In genomic region chr1:36071611-36072010, GRCm38 (mm10) we compare ENCODE assay signal across 9 mouse cellular contexts. TPM values are rescaled to one million over a fixed set of nuclear protein-coding genes. Genes with fewer than 3 reads are reported as not detected.
DNase-seq lines count a peak whose midpoint lies in the region; ATAC-seq and TF ChIP-seq lines count a peak whose summit lies in the region.
"Had no signal": no experiment of that assay in that cellular context is flagged by ENCODE, and none has a peak within 500 bp of the region (broad histone marks: within the 10 kb centered on the region; RNA-seq: fewer than 3 reads in every experiment).

No protein-coding gene starts in this region.

- no peak for TF ChIP-seq CTCF in G1E (IDR thresholded peaks at IDR 0.05; ENCODE audit: low read depth, low read length)
- no peak for TF ChIP-seq CTCF in liver, postnatal 0 days (IDR thresholded peaks at IDR 0.05; ENCODE audit: low read depth)

- H3K27me3 ChIP-seq in heart, embryonic 15.5 days, result no peaks in the 10 kb centered on the region
- no peaks in the 10 kb centered on the region for H3K27me3 ChIP-seq in G1E (ENCODE audit: insufficient read depth, low read length)
- no peaks in the 10 kb centered on the region for H3K27me3 ChIP-seq in forebrain, embryonic 15.5 days
- no peaks in the 10 kb centered on the region for H3K27me3 ChIP-seq in liver, postnatal 0 days (ENCODE audit: insufficient read depth, low read length)

- no peak for ATAC-seq in heart, embryonic 15.5 days (replicated peaks; ENCODE audit: insufficient number of reproducible peaks, insufficient read depth, low FRiP score, low read depth)
- ATAC-seq in G1E (ENCODE audit: extremely low read depth, insufficient number of reproducible peaks, low FRiP score, poor library complexity, severe bottlenecking), result no peak
- no peak for ATAC-seq in forebrain, embryonic 15.5 days (replicated peaks)
- no peak for ATAC-seq in liver, postnatal 0 days

- TF ChIP-seq EP300 in liver, postnatal 0 days (IDR thresholded peaks at IDR 0.05; ENCODE audit: low read depth), result no peak

- no peak overlapping the region for H3K27ac ChIP-seq in heart, embryonic 15.5 days
- no peak overlapping the region for H3K27ac ChIP-seq in forebrain, embryonic 15.5 days (replicated peaks)
- peak overlapping the region; percentile 90 for H3K27ac ChIP-seq in liver, postnatal 0 days (ENCODE audit: low read depth)

- DNase-seq in heart, postnatal 36 days, result no peak
- DNase-seq in G1E (ENCODE audit: low spot score), result no peak
- DNase-seq in liver, postnatal 0 days, result no peak
- no peak for DNase-seq in right cerebral cortex, postnatal 36 days (ENCODE audit: low spot score in 2 of 2)
- no peak for DNase-seq in left cerebral cortex, adult 8-10 months (ENCODE audit: low spot score in 2 of 2)
- DNase-seq in cerebellum, postnatal 10 days, result no peak
- DNase-seq: cerebellum, adult 18-20 months had no signal

- no peaks in the 10 kb centered on the region for H3K9me3 ChIP-seq in heart, embryonic 15.5 days (replicated peaks)
- H3K9me3 ChIP-seq in G1E (replicated peaks), result no peaks in the 10 kb centered on the region
- H3K9me3 ChIP-seq in forebrain, embryonic 15.5 days, result no peaks in the 10 kb centered on the region
- no peaks in the 10 kb centered on the region for H3K9me3 ChIP-seq in liver, postnatal 0 days (ENCODE audit: low read length)

- WGBS in heart, embryonic 15.5 days, result 95% methylated on average over 3 of the region's 3 CpGs
- WGBS in forebrain, embryonic 15.5 days, result 94% methylated on average over 3 of the region's 3 CpGs
- WGBS in liver, postnatal 0 days (ENCODE audit: insufficient replicate concordance), result 80% methylated on average over 3 of the region's 3 CpGs

- peak overlapping the region; percentile 94 for H3K4me3 ChIP-seq in heart, embryonic 15.5 days
- H3K4me3 ChIP-seq in G1E (ENCODE audit: low read depth, low read length), result peak overlapping the region; percentile 77; the same call in 1 of the 2 replicates
- H3K4me3 ChIP-seq in forebrain, embryonic 15.5 days, result peak overlapping the region; percentile 13; the same call in 1 of the 2 replicates
- peak overlapping the region; percentile 93 for H3K4me3 ChIP-seq in liver, postnatal 0 days (ENCODE audit: low read depth, low read length)

- H3K36me3 ChIP-seq in heart, embryonic 15.5 days, result no peaks in the 10 kb centered on the region
- peaks cover 73% of the 10 kb centered on the region for H3K36me3 ChIP-seq in G1E (replicated peaks)
- H3K36me3 ChIP-seq in forebrain, embryonic 15.5 days, result no peaks in the 10 kb centered on the region
- H3K36me3 ChIP-seq in liver, postnatal 0 days (replicated peaks; ENCODE audit: insufficient read depth, low read length), result peaks cover 44% of the 10 kb centered on the region

- H3K9ac ChIP-seq in heart, embryonic 15.5 days, result no peak overlapping the region
- no peak overlapping the region for H3K9ac ChIP-seq in forebrain, embryonic 15.5 days (replicated peaks)
- peak overlapping the region; percentile 91 for H3K9ac ChIP-seq in liver, postnatal 0 days (replicated peaks)

- H3K4me1 ChIP-seq in heart, embryonic 15.5 days (replicated peaks), result peaks cover 71% of the 10 kb centered on the region
- H3K4me1 ChIP-seq in G1E (ENCODE audit: insufficient read depth, low read depth, low read length), result peaks cover 89% of the 10 kb centered on the region
- peaks cover 53% of the 10 kb centered on the region for H3K4me1 ChIP-seq in forebrain, embryonic 15.5 days
- peaks cover 70% of the 10 kb centered on the region for H3K4me1 ChIP-seq in liver, postnatal 0 days (ENCODE audit: insufficient read depth)

- intact Hi-C loops in heart, postnatal 36 days (cut with DNase I), result no loop called here

- peak overlapping the region; percentile 97 for H3K4me2 ChIP-seq in heart, embryonic 15.5 days
- peak overlapping the region; percentile 82 for H3K4me2 ChIP-seq in forebrain, embryonic 15.5 days (replicated peaks)
- H3K4me2 ChIP-seq in liver, postnatal 0 days (ENCODE audit: low read depth, low read length), result peak overlapping the region; percentile 91

RNA-seq across cellular contexts. Expression of gene Hs6st1, which starts 3.4 kb away (rescaled TPM):
- 8.0 and 12.5 TPM in 2 replicates for polyA plus RNA-seq in heart, embryonic 15.5 days (2015; fragmentation: Nextera tagmentation; extraction: Ambion mirVana)
- total RNA-seq in heart, postnatal 36 days (2021), result 10 to 100 TPM; 21.3 to 23.1 TPM
- 62.9 and 66.0 TPM in 2 replicates for total RNA-seq in G1E (2014; fragmentation: Nextera tagmentation)
- 29.3 and 32.2 TPM in 2 replicates for total RNA-seq in G1E (2017)
- polyA plus RNA-seq in G1E (2012), result 49.9 and 54.9 TPM in 2 replicates
- 9.7 and 16.5 TPM in 2 replicates for polyA plus RNA-seq in forebrain, embryonic 15.5 days (2015; fragmentation: Nextera tagmentation; extraction: Ambion mirVana)
- 12.8 and 13.3 TPM in 2 replicates for polyA plus RNA-seq in liver, postnatal 0 days (2015; fragmentation: Nextera tagmentation; extraction: Ambion mirVana)
- 10 to 100 TPM; 45.5 to 49.0 (median 48.0) TPM for total RNA-seq in left cerebral cortex, adult 8-10 months (2022)

Comparison
In these comparisons a context has a peak if more than half of its experiments do, and no peak if none do; other contexts are left out.
1. H3K4me3 ChIP-seq: peak in every context shown above with its lines; median percentile 94 in heart, embryonic 15.5 days; 93 in liver, postnatal 0 days; 77 in G1E; 13 in forebrain, embryonic 15.5 days.